Comparison of ENCODE assay signal across 10 mouse cellular contexts in genomic region chr11:115192180-115192579, GRCm38 (mm10). TPM values are rescaled to one million over a fixed set of nuclear protein-coding genes. Genes with fewer than 3 reads are reported as not detected.
DNase-seq lines count a peak whose midpoint lies in the region; ATAC-seq and TF ChIP-seq lines count a peak whose summit lies in the region.
"Had no signal": no experiment of that assay in that cellular context is flagged by ENCODE, and none has a peak within 500 bp of the region (broad histone marks: within the 10 kb centered on the region; RNA-seq: fewer than 3 reads in every experiment).

No protein-coding gene starts in this region.

- H3K27me3 ChIP-seq in heart, embryonic 11.5 days (ENCODE audit: control insufficient read depth, insufficient read depth, low read length) = no peaks in the 10 kb centered on the region
- H3K27me3 ChIP-seq in liver, adult 2 months (ENCODE audit: control insufficient read depth, insufficient read depth, low read length) = no peaks in the 10 kb centered on the region

- peaks cover 15% of the 10 kb centered on the region for H3K4me1 ChIP-seq in heart, embryonic 11.5 days (ENCODE audit: control insufficient read depth, insufficient read depth, low read length)
- peaks cover 5% of the 10 kb centered on the region for H3K4me1 ChIP-seq in liver, adult 2 months (ENCODE audit: control insufficient read depth, insufficient read depth, low read length)

- H3K4me2 ChIP-seq in heart, embryonic 11.5 days = no peak overlapping the region

- no peak overlapping the region for H3K9ac ChIP-seq in heart, embryonic 11.5 days (ENCODE audit: low read depth, low read length)
- 0 out of 2 replicates have a peak overlapping the region, but pooled peaks have one; percentile 35 for H3K9ac ChIP-seq in liver, adult 2 months (ENCODE audit: low read depth, low read length)
- H3K9ac ChIP-seq: liver, embryonic 14.5 days had no signal

- WGBS in heart, embryonic 11.5 days (ENCODE audit: insufficient replicate concordance) = 34% methylated on average over 9 of the region's 9 CpGs
- WGBS in liver, adult 2 months = 51% methylated on average over 9 of the region's 9 CpGs

- H3K9me3 ChIP-seq in heart, embryonic 11.5 days (replicated peaks; ENCODE audit: control insufficient read depth, low read length) = no peaks in the 10 kb centered on the region

- H3K4me3 ChIP-seq in heart, embryonic 11.5 days (ENCODE audit: low read depth, low read length) = no peak overlapping the region
- no peak overlapping the region for H3K4me3 ChIP-seq in liver, adult 2 months (ENCODE audit: insufficient read depth, low read depth, low read length)

- H3K36me3 ChIP-seq in heart, embryonic 11.5 days (ENCODE audit: control insufficient read depth, insufficient read depth, low read length) = no peaks in the 10 kb centered on the region; the same call in 1 of the 2 replicates
- H3K36me3 ChIP-seq in liver, adult 2 months (ENCODE audit: control insufficient read depth, insufficient read depth, low read length) = no peaks in the 10 kb centered on the region

- no peak for ATAC-seq in heart, embryonic 11.5 days (replicated peaks; ENCODE audit: insufficient number of reproducible peaks, low FRiP score, low TSS enrichment)

- no peaks in the 10 kb centered on the region; the same call in 1 of the 2 replicates for H3K79me2 ChIP-seq in liver, adult 2 months (ENCODE audit: control insufficient read depth, insufficient read depth, low read length)

- peak; percentile 58 to 71 for DNase-seq in adrenal gland, adult (ENCODE audit: inconsistent age in 2 of 2, low spot score in 1 of 2)
- DNase-seq in adrenal gland, postnatal 4 days (ENCODE audit: low spot score in 2 of 2) = no peak
- DNase-seq in adrenal gland, postnatal 10 days = peak; percentile 71
- DNase-seq in liver, adult 2 months (ENCODE audit: extremely low read depth, low read depth, low spot score) = peak; percentile 45
- peak; percentile 67 for DNase-seq in yolk sac, embryonic 10.5 days (ENCODE audit: low spot score)
- DNase-seq in spleen, postnatal 4 days (ENCODE audit: low spot score in 2 of 2) = no peak
- no peak for DNase-seq in cerebellum, postnatal 4 days (ENCODE audit: low spot score in 2 of 2)

- 0 out of 2 replicates have a peak overlapping the region, but pooled peaks have one; percentile 54 for H3K27ac ChIP-seq in heart, embryonic 11.5 days (ENCODE audit: low read depth, low read length)
- H3K27ac ChIP-seq in liver, adult 2 months (replicated peaks; ENCODE audit: insufficient read depth, low read depth, low read length) = peak overlapping the region; percentile 53
- H3K27ac ChIP-seq: liver, embryonic 14.5 days had no signal

- TF ChIP-seq POLR2A in liver, adult 2 months (IDR thresholded peaks at IDR 0.05; ENCODE audit: extremely low read depth, insufficient read depth, low read length) = no peak

- TF ChIP-seq CTCF in liver, adult 2 months (IDR thresholded peaks at IDR 0.05; ENCODE audit: low read depth, low read length) = no peak

RNA-seq across cellular contexts. Expression of gene Nat9, which starts 4.5 kb away (rescaled TPM):
- 10 to 100 TPM; 21.6 to 22.1 TPM for total RNA-seq in adrenal gland, postnatal 4 days (2021)
- total RNA-seq in adrenal gland, postnatal 10 days (2021) = 10 to 100 TPM; 27.4 to 28.4 TPM
- polyA plus RNA-seq in heart, embryonic 11.5 days (2014; fragmentation: Nextera tagmentation; extraction: Ambion mirVana) = 13.7 and 15.7 TPM in 2 replicates
- 42.7 and 43.7 TPM in 2 replicates for total RNA-seq in liver, adult 2 months (2014; rRNA removed)
- polyA plus RNA-seq in liver, adult 2 months (2012; rRNA removed) = 28.7 and 35.2 TPM in 2 replicates

RNA-seq across cellular contexts. Expression of gene Tmem104, which starts 4.9 kb away (rescaled TPM):
- total RNA-seq in adrenal gland, postnatal 4 days (2021) = 10 to 100 TPM; 11.9 to 12.0 TPM
- total RNA-seq in adrenal gland, postnatal 10 days (2021) = 10 to 100 TPM in 1 of 2 experiments, 1 to 10 TPM in 1; 9.5 to 15.7 TPM
- 7.5 and 8.2 TPM in 2 replicates for polyA plus RNA-seq in heart, embryonic 11.5 days (2014; fragmentation: Nextera tagmentation; extraction: Ambion mirVana)
- 5.3 and 8.1 TPM in 2 replicates for total RNA-seq in liver, adult 2 months (2014; rRNA removed)
- 8.7 and 9.1 TPM in 2 replicates for polyA plus RNA-seq in liver, adult 2 months (2012; rRNA removed)

RNA-seq across cellular contexts. Expression of gene Slc9a3r1, which starts 29.0 kb away (rescaled TPM):
- total RNA-seq in adrenal gland, postnatal 4 days (2021) = 10 to 100 TPM; 28.9 to 37.6 TPM
- 10 to 100 TPM; 26.3 to 30.4 TPM for total RNA-seq in adrenal gland, postnatal 10 days (2021)
- polyA plus RNA-seq in heart, embryonic 11.5 days (2014; fragmentation: Nextera tagmentation; extraction: Ambion mirVana) = 26.4 and 31.1 TPM in 2 replicates
- 113 and 117 TPM in 2 replicates for total RNA-seq in liver, adult 2 months (2014; rRNA removed)
- 130 and 177 TPM in 2 replicates for polyA plus RNA-seq in liver, adult 2 months (2012; rRNA removed)

RNA-seq across cellular contexts. Expression of gene Cd300lf, which starts 58.4 kb away (rescaled TPM):
- total RNA-seq in adrenal gland, postnatal 4 days (2021) = 1 to 10 TPM; 2.0 to 2.2 TPM
- total RNA-seq in adrenal gland, postnatal 10 days (2021) = 1 to 10 TPM; 1.1 to 1.3 TPM
- 0.19 and 0.20 TPM in 2 replicates for polyA plus RNA-seq in heart, embryonic 11.5 days (2014; fragmentation: Nextera tagmentation; extraction: Ambion mirVana)
- 1.2 and 1.5 TPM in 2 replicates for total RNA-seq in liver, adult 2 months (2014; rRNA removed)
- 0.54 and 1.1 TPM in 2 replicates for polyA plus RNA-seq in liver, adult 2 months (2012; rRNA removed)
- polyA plus RNA-seq: embryonic facial prominence, embryonic 11.5 days had no signal

Comparison
In these comparisons a context has a peak if more than half of its experiments do, and no peak if none do; other contexts are left out.
1. DNase-seq: peak in adrenal gland, adult (2 of 2), adrenal gland, postnatal 10 days (single experiment), liver, adult 2 months (single experiment) and yolk sac, embryonic 10.5 days (single experiment); none in adrenal gland, postnatal 4 days (0 of 2), spleen, postnatal 4 days (0 of 2) and cerebellum, postnatal 4 days (0 of 2).